9 mouse cellular contexts compared by ENCODE assay signal in the genomic region with DNA sequence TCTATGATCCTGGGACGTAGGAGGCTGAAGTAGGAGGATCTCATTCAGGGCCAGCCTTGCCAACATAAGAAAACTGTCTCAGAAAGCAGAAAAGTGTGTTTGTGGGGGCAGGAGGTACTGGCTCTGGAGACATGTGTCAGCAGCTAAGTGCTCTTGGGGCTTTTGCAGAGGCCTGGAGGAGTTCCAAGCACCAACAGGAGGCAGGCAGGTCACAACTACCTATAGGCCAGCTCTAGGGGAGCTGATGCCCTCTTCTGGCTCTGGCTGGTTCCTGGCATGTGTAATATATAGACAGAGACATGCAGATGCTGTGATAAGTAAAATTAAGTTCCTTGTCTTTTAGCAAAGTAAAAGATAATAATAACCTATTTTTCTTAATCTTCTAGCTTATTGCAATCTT.
A peak's percentile ranks its signal among the peaks of the same experiment; 100 is the strongest.
DNase-seq lines count a peak whose midpoint lies in the region; ATAC-seq and TF ChIP-seq lines count a peak whose summit lies in the region.
"Had no signal": no experiment of that assay in that cellular context is flagged by ENCODE, and none has a peak within 500 bp of the region (broad histone marks: within the 10 kb centered on the region; RNA-seq: fewer than 3 reads in every experiment).

No protein-coding gene starts in this region.

- H3K4me1 ChIP-seq in megakaryocyte, embryonic 14.5 days: peaks cover 47% of the 10 kb centered on the region
- peaks cover 7% of the 10 kb centered on the region for H3K4me1 ChIP-seq in thymus, adult 2 months (replicated peaks; ENCODE audit: control insufficient read depth, insufficient read depth, low read length)
- peaks cover 12% of the 10 kb centered on the region for H3K4me1 ChIP-seq in neural tube, embryonic 15.5 days
- peaks cover 15% of the 10 kb centered on the region for H3K4me1 ChIP-seq in forebrain, embryonic 12.5 days

- DNase-seq in frontal cortex, postnatal 14 days (ENCODE audit: low spot score in 2 of 2): no peak
- peak; percentile 53 for DNase-seq in induced T-regulatory cell, adult 2 months (ENCODE audit: low read depth)
- peak; percentile 41 for DNase-seq in thymus, adult 2 months

- H3K9ac ChIP-seq in neural tube, embryonic 15.5 days (replicated peaks): no peak overlapping the region
- H3K9ac ChIP-seq in forebrain, embryonic 12.5 days: no peak overlapping the region
- H3K9ac ChIP-seq: embryonic facial prominence, embryonic 15.5 days had no signal

- no peak overlapping the region for H3K27ac ChIP-seq in thymus, adult 2 months (ENCODE audit: control insufficient read depth, insufficient read depth, low read length)
- H3K27ac ChIP-seq in neural tube, embryonic 15.5 days (replicated peaks): no peak overlapping the region
- no peak overlapping the region for H3K27ac ChIP-seq in forebrain, embryonic 12.5 days
- H3K27ac ChIP-seq: embryonic facial prominence, embryonic 15.5 days had no signal

- H3K4me2 ChIP-seq in neural tube, embryonic 15.5 days: no peak overlapping the region
- H3K4me2 ChIP-seq in forebrain, embryonic 12.5 days: no peak overlapping the region
- H3K4me2 ChIP-seq: embryonic facial prominence, embryonic 15.5 days had no signal

- H3K9me3 ChIP-seq in megakaryocyte, embryonic 14.5 days: no peaks in the 10 kb centered on the region
- no peaks in the 10 kb centered on the region for H3K9me3 ChIP-seq in neural tube, embryonic 15.5 days (replicated peaks)
- no peaks in the 10 kb centered on the region for H3K9me3 ChIP-seq in forebrain, embryonic 12.5 days
- H3K9me3 ChIP-seq: embryonic facial prominence, embryonic 15.5 days had no signal

- no peak for TF ChIP-seq POLR2A in thymus, adult 2 months (IDR thresholded peaks at IDR 0.05; ENCODE audit: control insufficient read depth, extremely low read depth, insufficient read depth, low read length, poor library complexity)

- peak; percentile 45; the same call in 1 of the 2 replicates for ATAC-seq in frontal cortex, adult (ENCODE audit: low TSS enrichment)
- ATAC-seq in megakaryocyte, adult 5-6 weeks (ENCODE audit: poor library complexity, severe bottlenecking): no peak
- no peak for ATAC-seq in neural tube, embryonic 15.5 days (ENCODE audit: low FRiP score)
- ATAC-seq in forebrain, embryonic 12.5 days (ENCODE audit: low FRiP score): no peak

- WGBS in thymus, adult 2 months: 93% methylated on average over 1 of the region's 1 CpGs
- WGBS in neural tube, embryonic 15.5 days: 74% methylated on average over 1 of the region's 1 CpGs
- WGBS in forebrain, embryonic 12.5 days: 84% methylated on average over 1 of the region's 1 CpGs

- peak overlapping the region; percentile 42 for H3K4me3 ChIP-seq in megakaryocyte, embryonic 14.5 days (replicated peaks)
- H3K4me3 ChIP-seq in thymus, adult 2 months (ENCODE audit: control insufficient read depth, insufficient read depth, low read length): no peak overlapping the region
- H3K4me3 ChIP-seq in neural tube, embryonic 15.5 days (replicated peaks): no peak overlapping the region
- no peak overlapping the region for H3K4me3 ChIP-seq in forebrain, embryonic 12.5 days (replicated peaks)
- H3K4me3 ChIP-seq: embryonic facial prominence, embryonic 15.5 days had no signal

- no peak for TF ChIP-seq CTCF in thymus, adult 2 months (IDR thresholded peaks at IDR 0.05; ENCODE audit: borderline replicate concordance, control insufficient read depth, extremely low read depth, insufficient read depth, low read length, poor library complexity)

- H3K36me3 ChIP-seq in megakaryocyte, embryonic 14.5 days (replicated peaks; ENCODE audit: low read length): peaks cover 53% of the 10 kb centered on the region
- peaks cover 5% of the 10 kb centered on the region; the same call in 1 of the 2 replicates for H3K36me3 ChIP-seq in thymus, adult 2 months (ENCODE audit: control insufficient read depth, insufficient read depth, low read length)
- H3K36me3 ChIP-seq in neural tube, embryonic 15.5 days: no peaks in the 10 kb centered on the region
- H3K36me3 ChIP-seq in forebrain, embryonic 12.5 days (replicated peaks): peaks cover 10% of the 10 kb centered on the region

- H3K27me3 ChIP-seq in megakaryocyte, embryonic 14.5 days (replicated peaks): no peaks in the 10 kb centered on the region
- no peaks in the 10 kb centered on the region for H3K27me3 ChIP-seq in thymus, adult 2 months (ENCODE audit: control insufficient read depth, insufficient read depth, low read length)
- H3K27me3 ChIP-seq in neural tube, embryonic 15.5 days (replicated peaks): no peaks in the 10 kb centered on the region
- no peaks in the 10 kb centered on the region for H3K27me3 ChIP-seq in forebrain, embryonic 12.5 days
- H3K27me3 ChIP-seq: embryonic facial prominence, embryonic 15.5 days had no signal

Comparison
In these comparisons a context has a peak if more than half of its experiments do, and no peak if none do; other contexts are left out.
1. DNase-seq: peak in induced T-regulatory cell, adult 2 months (single experiment) and thymus, adult 2 months (single experiment); none in frontal cortex, postnatal 14 days (0 of 2).